Mouse (Mus musculus) urinary bladder, adult 18-20 months (tissue): ENCODE measurements around the gene Rxfp3.
A peak's percentile ranks its signal among the peaks of the same experiment; 100 is the strongest.
"Not testable (repeated sequence)": the region's sequence is repeated elsewhere in the genome, so short reads cannot be mapped to it uniquely, and the experiment has no call there.

Source experiments
- DNase-seq, 2 experiments: peaks; one replicate each; pipeline ENCODE4 v3.0.0; 2022; ENCODE audit warnings: low spot score in 2 of 2, mixed read lengths in 2 of 2

Gene Rxfp3

DNA sequence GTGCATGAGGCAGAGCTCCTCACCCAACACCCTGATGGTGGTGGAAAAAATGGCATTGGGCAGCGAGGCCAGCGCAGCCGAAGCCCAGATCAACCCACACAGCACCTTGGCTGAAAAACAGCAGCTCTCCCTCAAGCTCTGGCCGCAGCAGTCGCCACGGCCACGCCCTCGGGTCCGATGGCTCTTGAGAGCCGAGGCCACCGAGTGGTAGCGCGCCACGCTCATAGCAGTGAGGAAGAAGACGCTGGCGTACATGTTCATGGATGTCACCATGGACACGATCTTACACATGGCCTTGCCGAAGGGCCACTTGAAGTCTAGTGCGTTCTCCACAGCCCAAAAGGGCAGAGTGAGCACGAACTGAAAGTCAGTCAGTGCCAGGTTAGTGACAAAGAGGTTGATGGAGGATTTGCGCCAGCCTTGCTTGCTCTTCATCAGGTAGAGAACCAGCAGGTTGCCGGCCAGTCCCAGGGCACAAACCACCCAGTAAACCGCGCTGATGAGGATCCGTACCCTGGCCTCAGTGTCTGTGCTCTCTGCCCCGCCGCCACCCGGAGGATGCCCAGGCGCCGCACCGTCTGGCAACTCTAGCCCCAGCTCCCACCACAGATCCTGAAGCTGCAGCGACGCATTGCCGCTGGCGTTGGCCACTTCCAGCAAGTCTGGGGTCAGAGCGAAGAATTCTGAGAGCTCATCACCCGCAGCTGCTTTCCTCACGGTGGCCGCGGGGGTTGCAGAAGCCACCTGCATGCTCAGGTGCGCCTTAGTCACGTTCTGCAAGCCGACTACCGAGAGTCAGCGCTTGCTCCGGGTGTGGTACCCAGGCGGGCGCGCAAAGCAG, 1.0 kb downstream of the Rxfp3 start:
- DNase-seq: peak in 1 of 2 experiments; percentile 23

DNA sequence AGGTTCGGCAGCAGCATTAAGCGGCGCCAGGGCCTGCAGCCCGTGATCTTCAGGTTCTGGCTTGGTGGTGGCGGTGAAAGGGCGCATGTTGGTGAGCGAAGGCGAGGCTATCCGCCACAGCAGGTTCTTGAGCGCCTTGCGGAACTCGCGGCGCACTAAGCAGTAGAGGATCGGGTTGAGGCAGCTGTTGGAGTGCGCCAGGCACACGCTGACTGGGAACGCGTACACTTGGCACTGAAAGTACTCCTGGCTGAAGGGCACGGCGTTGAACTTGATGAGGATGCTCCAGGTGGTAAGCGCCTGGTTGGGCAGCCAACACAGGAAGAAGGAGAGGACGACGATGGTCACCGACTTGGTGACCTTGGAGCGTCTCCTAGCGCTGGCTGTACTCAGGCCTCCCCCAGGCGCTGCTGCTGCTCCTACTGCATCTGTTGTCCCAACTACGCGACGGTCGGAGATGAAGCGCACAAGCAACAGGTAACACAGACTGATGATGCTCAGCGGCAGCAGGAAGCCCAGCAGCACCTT, 1.8 kb downstream of the Rxfp3 start:
- DNase-seq: no peak

DNA sequence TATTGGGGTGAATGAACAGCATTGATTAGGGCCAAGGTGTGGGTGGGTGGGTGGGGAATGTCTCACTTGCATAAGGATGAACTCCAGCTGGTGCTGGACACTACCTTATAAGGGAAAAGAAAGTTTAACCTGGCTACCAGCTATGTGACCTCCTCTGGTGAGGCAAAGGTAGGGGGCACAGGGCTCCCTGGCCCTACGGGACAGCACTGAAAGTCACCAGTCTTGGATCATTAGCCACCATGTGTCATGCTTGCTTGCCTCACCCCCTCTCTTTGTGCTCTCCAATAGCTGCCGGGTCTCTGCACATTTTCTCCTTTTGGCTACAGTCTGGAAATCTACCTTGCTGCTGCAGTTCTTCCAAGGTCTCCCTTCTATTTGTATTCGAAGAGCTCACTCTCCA, 7.6 kb downstream of the Rxfp3 start:
- no peak for DNase-seq

DNA sequence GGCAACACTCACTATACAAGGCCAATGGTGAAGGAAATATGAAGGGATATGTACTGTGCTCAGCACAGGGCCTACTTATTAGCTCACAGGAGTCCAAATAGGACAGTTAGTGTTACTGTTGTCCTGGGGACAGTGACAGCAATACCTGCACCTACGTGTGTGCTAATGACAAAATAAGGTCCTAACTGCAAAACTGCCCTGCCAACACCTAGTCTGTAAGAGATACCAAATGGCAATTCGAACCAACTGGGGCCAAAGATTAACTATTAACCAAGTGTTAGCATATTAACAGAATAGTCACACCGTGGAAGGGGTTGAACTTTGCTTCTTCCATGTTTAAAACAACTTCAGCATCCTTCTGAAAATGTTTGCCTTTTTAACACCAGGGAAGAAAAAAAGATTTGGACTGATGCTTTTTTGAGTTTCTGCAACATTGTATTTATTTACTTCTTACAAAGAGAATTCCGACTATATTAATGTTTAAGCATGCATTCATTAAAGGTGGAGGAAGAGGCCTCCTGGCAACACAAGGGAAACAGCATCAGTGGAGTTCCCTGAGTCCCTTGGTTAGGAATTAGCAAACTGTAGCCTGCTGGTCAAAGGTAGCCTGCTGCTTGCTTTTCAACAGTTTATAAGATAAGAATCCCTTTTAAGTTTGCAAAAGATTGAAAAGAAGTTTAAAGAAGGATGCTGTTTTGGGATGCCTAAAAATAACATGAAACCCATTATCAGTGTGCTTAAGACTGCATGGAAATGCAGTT, 10.8 kb downstream of the Rxfp3 start:
- no peak for DNase-seq

DNA sequence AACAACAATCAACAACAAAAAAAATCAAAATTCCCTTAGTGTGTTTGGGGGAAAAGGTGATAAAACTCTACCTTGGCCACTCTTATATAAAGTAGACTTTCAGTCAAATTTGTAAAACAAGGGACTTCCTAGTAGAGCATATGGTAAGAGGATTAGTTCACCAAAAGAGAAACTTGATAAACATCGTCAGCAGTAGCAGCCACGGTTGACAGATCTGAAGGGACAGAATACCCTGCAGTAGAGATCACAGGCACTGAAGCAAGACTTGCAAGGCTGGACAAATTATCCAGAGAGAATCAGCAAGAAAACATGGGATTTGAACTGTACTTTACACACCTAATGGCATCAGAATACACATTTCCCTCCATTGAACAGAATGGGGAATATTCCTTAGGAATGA, 22.9 kb downstream of the Rxfp3 start:
- DNase-seq: no peak

DNA sequence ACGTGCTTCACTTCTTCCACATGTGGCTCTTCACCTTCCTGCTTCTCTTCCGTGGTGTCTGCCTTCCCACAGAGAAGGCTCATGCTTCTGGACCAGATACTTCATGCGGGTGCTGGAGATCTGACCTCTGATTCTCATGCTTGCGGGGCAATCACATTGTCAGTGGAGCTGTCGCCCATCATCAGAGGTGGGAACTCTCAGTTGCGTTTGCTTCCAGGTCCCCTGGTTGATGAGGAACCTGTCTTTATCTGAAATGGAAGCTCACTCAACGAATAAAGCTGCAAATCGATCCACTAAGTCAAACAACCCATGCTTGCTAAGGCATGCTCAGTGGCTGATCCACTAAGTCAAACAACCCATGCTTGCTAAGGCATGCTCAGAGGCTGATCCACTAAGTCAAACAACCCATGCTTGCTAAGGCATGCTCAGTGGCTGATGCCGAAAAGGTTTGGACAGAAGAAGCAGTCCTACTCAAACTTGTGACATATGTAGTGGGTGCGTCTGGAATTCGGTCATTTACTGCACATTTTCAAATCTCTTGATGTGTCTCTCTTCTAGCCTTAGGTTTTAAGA, 26.7 kb downstream of the Rxfp3 start:
- DNase-seq: peak in 1 of 2 experiments; percentile 51

DNA sequence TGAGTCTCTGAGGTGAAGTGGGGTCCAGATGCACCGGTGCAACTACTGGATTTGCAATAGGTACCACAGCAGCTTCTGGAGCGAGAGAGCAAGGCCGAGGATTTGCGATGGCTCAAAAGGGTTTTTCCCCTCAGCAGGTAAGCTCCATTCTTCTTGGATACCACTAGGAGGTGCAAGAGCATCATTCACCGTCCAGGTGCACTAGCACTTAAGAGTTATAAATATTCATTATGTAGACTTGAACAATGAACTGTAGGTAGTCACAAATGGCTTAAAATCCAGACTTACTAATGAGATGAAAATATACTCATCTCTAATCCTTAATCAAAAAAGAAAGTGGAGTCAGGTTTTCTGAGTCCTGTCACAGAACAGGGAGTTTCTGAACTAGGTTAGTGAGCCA, 29.0 kb downstream of the Rxfp3 start:
- DNase-seq: no peak

DNA sequence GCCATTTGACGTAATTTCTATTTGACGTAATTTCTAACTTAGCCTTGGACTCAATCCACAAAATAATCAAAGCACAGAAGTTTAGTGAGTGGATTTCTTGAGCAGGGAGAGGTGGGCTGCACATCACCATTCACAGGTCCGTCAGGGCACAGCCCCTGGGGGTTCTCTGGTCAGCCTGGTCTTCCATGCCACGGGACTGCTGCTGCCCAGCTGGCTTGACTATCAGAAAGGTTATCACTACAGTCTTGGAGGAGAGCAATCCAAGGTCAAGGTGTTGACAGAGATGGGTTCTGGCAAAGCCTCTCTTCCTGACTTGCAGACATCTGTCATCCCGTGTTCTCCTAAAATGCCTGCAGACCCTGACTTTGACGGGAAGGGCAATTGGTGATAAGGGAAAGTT, 33.1 kb downstream of the Rxfp3 start:
- no peak for DNase-seq

DNA sequence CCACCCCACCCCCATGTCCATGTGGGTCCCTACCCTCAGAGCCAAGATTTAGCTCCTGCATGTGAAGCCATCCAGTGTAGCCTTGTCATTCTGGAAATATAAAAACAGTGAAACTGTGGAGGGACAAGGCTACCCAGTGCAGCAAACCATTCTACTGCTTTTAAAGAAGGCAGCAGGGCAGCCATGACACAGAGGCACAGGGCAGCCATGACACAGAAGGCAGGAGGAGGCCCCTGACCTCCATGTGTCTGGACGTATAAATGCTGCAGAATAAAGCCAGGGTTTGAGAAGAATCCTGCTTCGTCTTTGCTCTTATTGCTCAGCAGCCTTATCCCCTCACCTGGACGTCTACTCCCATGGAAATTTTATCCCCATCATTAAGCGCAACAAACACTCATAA, 34.0 kb downstream of the Rxfp3 start:
- DNase-seq: no peak

DNA sequence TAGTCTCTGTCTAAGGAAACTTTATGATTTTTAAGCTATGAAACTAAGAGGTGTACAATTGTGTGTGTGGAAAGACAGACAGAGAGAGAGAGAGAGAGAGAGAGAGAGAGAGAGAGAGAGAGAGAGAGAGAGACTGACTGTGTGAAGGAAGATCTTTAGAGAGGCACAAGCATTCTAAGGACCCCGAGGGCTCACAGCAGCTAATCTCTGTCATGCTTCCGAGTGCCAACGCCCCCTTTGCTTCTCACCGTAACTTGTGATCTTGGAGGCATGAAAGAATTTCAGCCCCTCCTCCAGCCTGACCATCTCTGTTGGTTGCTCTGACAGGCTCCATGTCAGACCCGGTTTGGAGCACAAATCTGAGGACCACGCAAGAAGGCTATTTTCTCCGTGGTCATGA, 37.4 kb downstream of the Rxfp3 start, which contains the start of gene Slc45a2:
Gene Slc45a2, plus strand, starts transcription at position 301 of the 400 bp plus-strand sequence.
- DNase-seq: no peak

DNA sequence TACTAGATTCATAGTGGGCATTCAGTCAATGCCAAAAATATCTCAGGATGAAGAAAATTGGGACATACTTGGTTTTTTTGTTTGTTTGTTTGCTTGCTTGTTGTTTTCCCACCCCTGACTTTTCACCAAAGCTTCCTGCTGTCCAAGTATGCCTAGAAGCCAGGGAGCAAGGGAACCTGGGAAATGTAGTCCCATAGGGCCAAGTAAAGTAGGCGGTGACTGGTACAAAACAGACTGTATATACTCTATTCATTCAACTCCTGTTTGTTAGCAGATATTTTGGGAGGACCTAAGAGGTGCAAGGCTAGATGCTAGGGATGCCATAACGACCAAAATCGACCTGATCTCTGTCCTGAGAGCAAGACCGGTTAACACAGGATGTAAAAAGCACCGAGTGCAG, 38.0 kb downstream of the Rxfp3 start:
- DNase-seq: no peak

DNA sequence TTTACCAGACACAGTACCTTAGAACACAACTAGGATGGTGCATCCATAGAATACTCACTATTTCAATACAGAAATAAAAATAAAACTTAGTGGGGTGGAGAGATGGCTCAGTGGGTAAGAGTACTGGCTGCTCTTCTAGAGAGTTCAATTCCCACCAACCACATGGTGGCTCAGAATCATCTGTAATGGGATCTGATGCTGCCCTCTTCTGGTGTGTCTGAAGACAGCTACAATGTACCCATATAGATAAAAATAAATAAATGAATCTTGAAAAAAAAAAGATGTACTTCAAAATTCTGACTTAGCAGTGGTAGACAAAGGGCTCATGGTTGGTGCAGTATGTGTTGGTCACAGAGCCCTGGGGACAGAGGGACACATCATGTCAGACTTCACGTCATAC, 46.2 kb downstream of the Rxfp3 start:
- DNase-seq: no peak

DNA sequence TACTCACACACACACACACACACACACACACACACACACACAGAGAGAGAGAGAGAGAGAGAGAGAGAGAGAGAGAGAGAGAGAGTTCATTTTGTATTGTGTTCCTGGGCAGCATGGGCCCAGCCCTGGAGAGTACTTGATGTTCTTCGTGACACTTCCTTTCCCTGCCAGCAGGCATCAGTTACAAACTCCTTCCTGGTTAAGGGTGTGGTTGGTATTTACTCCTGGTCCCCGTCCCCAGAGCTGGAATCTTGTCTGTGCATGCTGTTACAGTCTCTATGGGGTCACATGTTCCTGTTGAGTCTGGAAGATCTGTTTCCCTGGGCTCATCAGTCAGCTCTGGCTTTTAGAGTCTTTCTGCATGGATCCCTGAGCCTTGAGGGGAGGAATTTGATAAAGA, 47.4 kb downstream of the Rxfp3 start:
- no peak for DNase-seq

DNA sequence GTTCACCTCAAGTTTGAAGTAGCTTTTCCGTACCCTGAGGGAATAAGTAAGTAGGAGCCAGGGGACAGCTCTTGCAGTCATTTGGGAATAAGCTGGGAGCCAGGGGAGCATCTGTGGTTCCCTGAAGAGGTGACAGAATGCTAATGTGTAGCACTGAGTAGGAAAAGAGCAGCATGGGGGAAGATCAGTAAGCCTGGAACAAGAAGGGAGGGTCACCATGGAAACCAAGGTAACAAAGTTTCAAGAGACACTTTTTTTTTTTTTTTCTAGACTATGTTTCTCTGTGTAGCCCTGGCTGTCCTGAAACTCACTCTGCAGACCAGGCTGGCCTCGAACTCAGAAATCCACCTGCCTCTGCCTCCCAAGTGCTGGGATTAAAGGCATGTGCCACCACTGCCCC, 51.3 kb downstream of the Rxfp3 start:
- DNase-seq: not testable (repeated sequence)

DNA sequence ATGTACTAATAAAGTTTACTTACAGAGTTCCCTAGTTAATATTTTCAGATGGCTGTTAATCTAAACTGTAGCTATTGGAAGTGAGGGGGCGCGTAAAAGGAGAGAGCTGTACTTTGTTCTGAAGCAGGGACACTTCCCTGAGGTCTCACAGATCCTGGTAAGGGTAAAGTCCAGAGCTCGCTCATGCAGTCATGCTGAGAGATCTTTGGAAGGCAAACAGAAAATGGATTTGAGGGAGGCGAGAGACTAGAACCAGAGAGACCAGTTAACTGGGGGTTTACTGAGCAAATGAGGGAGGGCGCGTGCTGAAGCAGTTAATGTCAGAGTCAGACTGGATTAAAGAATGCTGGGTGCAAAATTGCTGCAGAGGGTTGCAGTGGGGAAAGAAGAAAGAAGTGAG, 52.0 kb downstream of the Rxfp3 start:
- no peak for DNase-seq
